Mouse (Mus musculus) forebrain, embryonic 11.5 days (tissue): ENCODE data around the gene Kti12. TPM values are rescaled to one million over a fixed set of nuclear protein-coding genes. Genes with fewer than 3 reads are reported as not detected.

ENCODE experiments used
- ATAC-seq: fragments of 200-750 bp; cut with Nextera tagmentation; replicated peaks from 2 replicates; pipeline ENCODE4 v1.8.0; 2017; ENCODE audit warnings: moderate TSS enrichment; ENCODE audit not compliant: low FRiP score
- DNase-seq: peaks from one replicate; pipeline ENCODE4 v3.0.0-alpha.2; 2017; ENCODE audit warnings: low spot score
- H3K27ac ChIP-seq: fragments of 300-500 bp; sonication (generic); 2 replicates; pipeline ENCODE4 v1.5.1; 2014; ENCODE audit warnings: low read depth, low read length
- H3K27me3 ChIP-seq: fragments of 300-500 bp; sonication (generic); 2 replicates; pipeline ENCODE4 v1.6.1; 2014; ENCODE audit warnings: mild to moderate bottlenecking, low read length, mixed read lengths; ENCODE audit not compliant: control insufficient read depth, insufficient read depth
- H3K36me3 ChIP-seq: fragments of 300-500 bp; sonication (generic); 2 replicates; pipeline ENCODE4 v1.6.1; 2014; ENCODE audit warnings: mild to moderate bottlenecking, low read length, moderate library complexity, mixed read lengths; ENCODE audit not compliant: control insufficient read depth, insufficient read depth
- H3K4me1 ChIP-seq: fragments of 300-500 bp; sonication (generic); replicated peaks from 2 replicates; pipeline ENCODE4 v1.6.1; 2014; ENCODE audit warnings: low read length, mixed read lengths; ENCODE audit not compliant: control insufficient read depth, insufficient read depth
- H3K4me2 ChIP-seq: fragments of 300-500 bp; sonication (generic); 2 replicates; pipeline ENCODE4 v1.6.1; 2014; ENCODE audit warnings: low read depth, mild to moderate bottlenecking, low read length, moderate library complexity, mixed read lengths; ENCODE audit not compliant: severe bottlenecking
- H3K4me3 ChIP-seq: fragments of 300-500 bp; sonication (generic); 2 replicates; pipeline ENCODE4 v1.5.1; 2014; ENCODE audit warnings: low read depth, low read length
- H3K9ac ChIP-seq: fragments of 300-500 bp; sonication (generic); 2 replicates; pipeline ENCODE4 v1.6.1; 2014; ENCODE audit warnings: low read length
- H3K9me3 ChIP-seq: fragments of 300-500 bp; sonication (generic); 2 replicates; pipeline ENCODE4 v1.6.1; 2016; ENCODE audit warnings: low read length, mixed read lengths; ENCODE audit not compliant: control insufficient read depth
- WGBS: fragments of 180-500 bp; shearing (Covaris S2); extraction: QIAGEN DNeasy Blood & Tissue Kit; methylation state at CpG from one replicate; pipeline ENCODE4 v1.1.7; 2014; 5-methylcytosine and 5-hydroxymethylcytosine counted together
- polyA plus RNA-seq: library from polyadenylated mRNA; unstranded; fragments of >200 nt; fragmentation: Nextera tagmentation; extraction: Ambion mirVana; gene quantifications from 2 replicates; pipeline ENCODE4 v1.2.1, GENCODE M21; 2014

Gene Kti12
- polyA plus RNA-seq: 46.8 and 48.9 TPM in 2 replicates

GRCm38 (mm10) chr4:108847715-108848504 lies at the start of gene Kti12:
Gene Kti12 (plus strand): TSS chr4:108847785.
- H3K9me3 ChIP-seq: no peaks in the 10 kb centered on the region
- no peaks in the 10 kb centered on the region for H3K27me3 ChIP-seq
- peak within 1 kb of the TSS; percentile 79 for H3K9ac ChIP-seq
- H3K4me1 ChIP-seq: peaks cover 6% of the 10 kb centered on the region; the same call in 1 of the 2 replicates
- DNase-seq (peak; percentile 84), ATAC-seq (peak; percentile 83)
- H3K36me3 ChIP-seq: no peaks in the 10 kb centered on the region
- H3K4me3 ChIP-seq: peak within 1 kb of the TSS; percentile 88
- H3K27ac ChIP-seq: peak within 1 kb of the TSS; percentile 79
- WGBS: under 1% methylated on average over 77 of the region's 77 CpGs
- peak within 1 kb of the TSS; percentile 98 for H3K4me2 ChIP-seq

GRCm38 (mm10) chr4:108798083-108798830 lies 49.3 kb upstream of the Kti12 start:
- H3K9me3 ChIP-seq: no peaks in the 10 kb centered on the region
- no peak overlapping the region for H3K4me3 ChIP-seq
- ATAC-seq: no peak
- no peaks in the 10 kb centered on the region for H3K27me3 ChIP-seq
- no peak overlapping the region for H3K27ac ChIP-seq
- H3K36me3 ChIP-seq: no peaks in the 10 kb centered on the region
- peak; percentile 76 for DNase-seq
- 0 out of 2 replicates have a peak, but pooled peaks cover 3% of the 10 kb centered on the region for H3K4me1 ChIP-seq
- WGBS: 55% methylated on average over 2 of the region's 2 CpGs
- no peak overlapping the region for H3K9ac ChIP-seq
- H3K4me2 ChIP-seq: no peak overlapping the region

DNA sequence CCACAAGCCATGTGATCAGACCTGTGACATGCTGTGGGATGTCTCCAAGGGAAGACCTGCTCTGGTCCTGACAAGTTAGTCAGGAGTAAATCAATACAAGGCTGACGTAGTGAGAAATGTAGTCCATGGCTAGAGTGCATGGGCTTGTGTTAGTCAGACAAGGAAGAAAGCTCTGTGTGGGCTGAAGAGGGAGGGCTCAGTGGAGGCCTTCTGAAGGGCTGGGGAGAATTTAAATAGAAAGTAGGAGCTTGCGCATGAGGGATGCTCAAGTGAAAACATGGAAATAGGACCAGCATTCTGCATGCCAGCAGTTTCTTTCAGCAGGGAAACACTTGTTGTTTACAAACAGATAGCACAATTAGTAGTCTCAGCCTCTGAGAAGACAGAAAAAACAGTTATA lies 44.0 kb upstream of the Kti12 start:
- H3K9ac ChIP-seq: no peak overlapping the region
- no peaks in the 10 kb centered on the region for H3K4me1 ChIP-seq
- no peaks in the 10 kb centered on the region for H3K36me3 ChIP-seq
- ATAC-seq (no peak), DNase-seq (no peak)
- H3K9me3 ChIP-seq: no peaks in the 10 kb centered on the region
- no peaks in the 10 kb centered on the region for H3K27me3 ChIP-seq
- no peak overlapping the region for H3K4me2 ChIP-seq
- no peak overlapping the region for H3K27ac ChIP-seq
- no peak overlapping the region for H3K4me3 ChIP-seq
- whole genome bisulfite sequencing: 93% methylated on average over 2 of the region's 2 CpGs

DNA sequence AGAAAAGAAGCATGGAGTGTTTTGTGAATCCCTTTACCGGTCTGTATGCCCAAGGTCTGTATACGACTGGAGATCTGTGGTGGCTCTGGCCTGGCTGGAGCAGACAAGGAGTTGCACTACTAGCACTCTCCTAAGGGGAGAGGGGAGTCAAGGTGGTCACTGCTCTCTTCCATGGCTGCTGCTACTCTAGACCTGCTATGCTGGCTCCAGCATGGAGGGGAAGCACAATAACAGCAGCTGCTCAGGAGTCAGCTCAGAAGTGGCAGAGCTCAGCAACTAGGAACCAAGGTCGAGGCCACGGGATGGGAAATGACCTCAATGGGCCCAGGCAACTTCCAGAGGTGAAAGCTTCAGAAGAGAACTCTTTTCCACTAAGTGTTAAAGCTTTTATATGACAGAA lies 36.4 kb upstream of the Kti12 start:
- no peak overlapping the region for H3K9ac ChIP-seq
- no peaks in the 10 kb centered on the region for H3K27me3 ChIP-seq
- H3K36me3 ChIP-seq: no peaks in the 10 kb centered on the region
- no peak overlapping the region for H3K4me2 ChIP-seq
- no peaks in the 10 kb centered on the region for H3K9me3 ChIP-seq
- H3K4me1 ChIP-seq: no peaks in the 10 kb centered on the region
- H3K27ac ChIP-seq: no peak overlapping the region
- 65% methylated on average over 4 of the region's 4 CpGs for WGBS
- H3K4me3 ChIP-seq: no peak overlapping the region
- no peak for DNase-seq
- ATAC-seq: no peak

GRCm38 (mm10) chr4:108811550-108811949 lies 36.0 kb upstream of the Kti12 start:
- Histone ChIP-seq H3K4me3 (no peak overlapping the region), H3K36me3 (no peaks in the 10 kb centered on the region), H3K9me3 (no peaks in the 10 kb centered on the region), H3K27me3 (no peaks in the 10 kb centered on the region), H3K4me2 (no peak overlapping the region), H3K27ac (no peak overlapping the region), H3K9ac (no peak overlapping the region), H3K4me1 (no peaks in the 10 kb centered on the region)
- DNase-seq (no peak), ATAC-seq (no peak)
- 71% methylated on average over 6 of the region's 6 CpGs for WGBS

GRCm38 (mm10) chr4:108825677-108826076 lies 21.9 kb upstream of the Kti12 start:
- Histone ChIP-seq H3K9me3 (no peaks in the 10 kb centered on the region), H3K4me3 (no peak overlapping the region), H3K9ac (no peak overlapping the region), H3K4me1 (no peaks in the 10 kb centered on the region), H3K27me3 (no peaks in the 10 kb centered on the region), H3K27ac (no peak overlapping the region), H3K36me3 (peaks cover 15% of the 10 kb centered on the region; the same call in 1 of the 2 replicates), H3K4me2 (no peak overlapping the region)
- DNase-seq: no peak
- WGBS: 98% methylated on average over 3 of the region's 3 CpGs
- ATAC-seq: no peak

DNA sequence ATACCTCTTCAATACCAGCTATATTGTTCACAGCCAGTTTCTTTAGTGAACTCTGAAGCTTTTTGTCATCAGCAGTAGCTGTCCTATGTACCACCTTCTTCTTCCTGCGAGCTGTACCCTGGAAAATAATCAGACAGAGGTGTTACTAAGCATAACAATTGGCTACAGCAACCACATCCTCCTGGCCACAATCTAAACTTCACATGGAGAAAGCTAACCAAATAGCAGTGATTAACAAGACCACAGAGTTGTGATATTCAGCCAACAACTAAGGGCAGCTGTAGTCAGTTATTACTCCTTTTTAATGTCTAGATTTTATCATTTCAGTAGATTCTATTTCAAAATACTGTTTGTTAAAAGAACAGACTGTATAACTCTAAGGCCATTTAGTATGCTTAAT lies 21.5 kb upstream of the Kti12 start:
- no peaks in the 10 kb centered on the region for H3K4me1 ChIP-seq
- H3K9ac ChIP-seq: no peak overlapping the region
- no peaks in the 10 kb centered on the region for H3K9me3 ChIP-seq
- no peak overlapping the region for H3K27ac ChIP-seq
- H3K4me3 ChIP-seq: no peak overlapping the region
- no peaks in the 10 kb centered on the region for H3K27me3 ChIP-seq
- DNase-seq: no peak
- H3K36me3 ChIP-seq: peaks cover 15% of the 10 kb centered on the region; the same call in 1 of the 2 replicates
- no peak for ATAC-seq
- H3K4me2 ChIP-seq: no peak overlapping the region
- 92% methylated on average over 1 of the region's 1 CpGs for WGBS

DNA sequence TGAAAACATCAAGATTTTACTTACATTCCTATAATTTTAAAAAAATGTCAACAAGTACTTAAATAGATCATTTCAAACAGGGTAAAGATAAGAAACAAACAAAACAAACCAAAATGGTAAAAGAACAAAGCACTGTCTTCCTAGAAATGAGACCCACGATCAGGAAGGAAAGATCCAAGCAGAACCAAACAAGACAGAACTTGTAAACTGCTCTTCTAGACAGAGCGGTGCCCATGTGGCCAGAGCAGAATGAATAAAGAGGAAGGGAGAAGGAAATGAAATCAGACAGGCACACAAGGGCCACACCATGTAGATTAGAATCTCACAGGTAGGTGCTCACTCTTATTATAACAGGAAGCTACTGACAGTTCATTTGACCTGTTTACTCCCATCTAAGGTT lies 20.9 kb upstream of the Kti12 start:
- no peaks in the 10 kb centered on the region for H3K27me3 ChIP-seq
- no peak overlapping the region for H3K4me3 ChIP-seq
- ATAC-seq: no peak
- H3K4me1 ChIP-seq: no peaks in the 10 kb centered on the region; the same call in 1 of the 2 replicates
- no peaks in the 10 kb centered on the region for H3K9me3 ChIP-seq
- no peak overlapping the region for H3K4me2 ChIP-seq
- H3K9ac ChIP-seq: no peak overlapping the region
- WGBS: 98% methylated on average over 2 of the region's 2 CpGs
- no peak overlapping the region for H3K27ac ChIP-seq
- H3K36me3 ChIP-seq: peaks cover 15% of the 10 kb centered on the region; the same call in 1 of the 2 replicates
- no peak for DNase-seq
